Mouse (Mus musculus) kidney, adult 2 months (tissue): Measurements from ENCODE around the gene Galnt14. TPM values are rescaled to one million over a fixed set of nuclear protein-coding genes. Genes with fewer than 3 reads are reported as not detected.

ENCODE experiments used
- DNase-seq: peaks from one replicate; pipeline ENCODE4 v3.0.0; 2021
- H3K27ac ChIP-seq: fragments of 200-500 bp; 2 replicates; pipeline ENCODE4 v1.5.1; 2012; ENCODE audit warnings: low read depth, low read length, control low read depth, inconsistent platforms; ENCODE audit not compliant: insufficient read depth
- H3K27me3 ChIP-seq: fragments of 200-500 bp; replicated peaks from 2 replicates; pipeline ENCODE4 v1.6.1; 2012; ENCODE audit warnings: mild to moderate bottlenecking, moderate library complexity, low read length, inconsistent platforms; ENCODE audit not compliant: control insufficient read depth, insufficient read depth
- H3K36me3 ChIP-seq: fragments of 200-500 bp; 2 replicates; pipeline ENCODE4 v1.6.1; 2012; ENCODE audit warnings: mild to moderate bottlenecking, moderate library complexity, low read length, inconsistent platforms; ENCODE audit not compliant: control insufficient read depth, insufficient read depth
- H3K4me1 ChIP-seq: fragments of 200-500 bp; 2 replicates; pipeline ENCODE4 v1.6.1; 2011; ENCODE audit warnings: low read length; ENCODE audit not compliant: control insufficient read depth, insufficient read depth
- H3K4me3 ChIP-seq: fragments of 200-500 bp; 2 replicates; pipeline ENCODE4 v1.5.1; 2011; ENCODE audit warnings: mild to moderate bottlenecking, low read depth, low read length, control low read depth; ENCODE audit not compliant: insufficient read depth
- CTCF ChIP-seq: fragments of 200-500 bp; conservative IDR thresholded peaks from 2 replicates; pipeline ENCODE4 v1.5.1; 2011; ENCODE audit warnings: low read depth, mild to moderate bottlenecking, control low read depth, low read length, moderate library complexity, mixed read lengths; ENCODE audit not compliant: insufficient read depth, insufficient read length
- POLR2A ChIP-seq: fragments of 200-500 bp; IDR thresholded peaks from one replicate; pipeline ENCODE4 v1.6.1; 2011; ENCODE audit warnings: low read depth, low read length, control low read depth
- WGBS: fragments of 180-500 bp; shearing (Covaris S2); methylation state at CpG from one replicate; pipeline ENCODE4 v1.1.7; 2018; 5-methylcytosine and 5-hydroxymethylcytosine counted together
- polyA plus RNA-seq: library from polyadenylated mRNA; depleted of rRNA; stranded (reverse); fragments of >200 nt; gene quantifications from 2 replicates; pipeline ENCODE4 v1.2.3, GENCODE M21; 2012

Galnt14 gene
- polyA plus RNA-seq, 1 experiment, result 43.7 TPM

GRCm38 (mm10) chr17:73602552-73603478 is 107.4 kb downstream of the Galnt14 start:
- H3K4me1 ChIP-seq, result peaks cover 13% of the 10 kb centered on the region
- DNase-seq, result peak; percentile 87
- no peak overlapping the region for H3K4me3 ChIP-seq
- 32% methylated on average over 5 of the region's 5 CpGs for WGBS
- H3K27me3 ChIP-seq, result no peaks in the 10 kb centered on the region
- peak overlapping the region; percentile 86 for H3K27ac ChIP-seq
- no peaks in the 10 kb centered on the region; the same call in 1 of the 2 replicates for H3K36me3 ChIP-seq
- TF ChIP-seq POLR2A (no peak), CTCF (no peak; the same call in 1 of the 2 replicates)

GRCm38 (mm10) chr17:73599923-73600322 is 110.3 kb downstream of the Galnt14 start:
- Histone ChIP-seq H3K27ac (no peak overlapping the region), H3K4me1 (peaks cover 13% of the 10 kb centered on the region), H3K27me3 (no peaks in the 10 kb centered on the region), H3K4me3 (no peak overlapping the region), H3K36me3 (no peaks in the 10 kb centered on the region)
- DNase-seq, result no peak
- WGBS, result 84% methylated on average over 6 of the region's 6 CpGs
- TF ChIP-seq POLR2A (no peak), CTCF (no peak)

GRCm38 (mm10) chr17:73592081-73592480 is 118.2 kb downstream of the Galnt14 start:
- no peak overlapping the region for H3K4me3 ChIP-seq
- no peaks in the 10 kb centered on the region for H3K36me3 ChIP-seq
- no peaks in the 10 kb centered on the region; the same call in 1 of the 2 replicates for H3K4me1 ChIP-seq
- WGBS, result 57% methylated on average over 2 of the region's 2 CpGs
- peak; percentile 72 for DNase-seq
- no peak for TF ChIP-seq POLR2A
- no peak overlapping the region for H3K27ac ChIP-seq
- H3K27me3 ChIP-seq, result no peaks in the 10 kb centered on the region

DNA sequence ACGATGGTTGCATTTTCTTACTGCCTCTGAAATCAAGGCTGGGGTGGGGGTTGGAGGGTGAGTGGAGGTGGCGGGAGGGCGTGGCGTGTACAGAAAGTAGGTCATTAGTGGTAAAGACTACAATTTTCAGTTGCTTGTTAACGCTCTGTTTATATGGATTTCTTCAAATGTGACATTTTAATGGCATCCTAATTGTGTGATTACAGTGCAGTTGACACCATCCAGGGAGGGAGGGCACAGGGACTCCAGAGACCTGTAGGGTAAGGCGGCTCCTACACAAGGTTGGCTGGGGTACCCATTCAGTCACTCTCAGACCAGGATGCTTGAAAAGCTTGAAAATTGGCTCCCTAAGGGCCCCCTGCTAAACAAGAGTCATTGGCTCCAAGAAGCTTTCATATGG is 122.7 kb downstream of the Galnt14 start:
- Histone ChIP-seq H3K36me3 (no peaks in the 10 kb centered on the region), H3K27ac (no peak overlapping the region), H3K27me3 (no peaks in the 10 kb centered on the region), H3K4me1 (peaks cover 6% of the 10 kb centered on the region; the same call in 1 of the 2 replicates), H3K4me3 (no peak overlapping the region)
- WGBS, result 46% methylated on average over 6 of the region's 6 CpGs
- no peak for DNase-seq
- TF ChIP-seq POLR2A (no peak), CTCF (no peak)

DNA sequence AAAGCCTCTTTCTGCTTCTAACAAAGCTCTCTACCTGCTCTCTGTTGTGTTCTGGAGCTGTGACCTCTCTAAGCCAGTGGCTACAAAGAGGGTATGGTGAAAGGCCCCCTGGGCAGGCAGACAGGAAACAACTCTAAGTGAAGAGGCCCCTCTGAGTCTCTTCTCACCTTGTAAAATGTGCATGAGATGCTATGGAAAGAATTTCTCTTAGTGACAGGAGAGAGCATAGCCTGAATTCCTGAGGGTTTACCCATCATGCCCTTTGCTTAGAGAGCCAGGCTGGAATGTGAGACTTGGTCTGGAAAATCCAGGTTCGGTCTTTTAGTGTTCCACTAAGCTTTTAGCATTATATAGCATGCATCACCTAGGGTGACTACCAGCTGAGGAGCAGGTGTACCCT is 136.1 kb downstream of the Galnt14 start:
- no peak for TF ChIP-seq POLR2A
- TF ChIP-seq CTCF, result no peak
- WGBS, result 32% methylated on average over 1 of the region's 1 CpGs
- Histone ChIP-seq H3K36me3 (no peaks in the 10 kb centered on the region), H3K4me3 (no peak overlapping the region), H3K27ac (no peak overlapping the region), H3K27me3 (no peaks in the 10 kb centered on the region), H3K4me1 (peaks cover 4% of the 10 kb centered on the region; the same call in 1 of the 2 replicates)
- DNase-seq, result no peak

DNA sequence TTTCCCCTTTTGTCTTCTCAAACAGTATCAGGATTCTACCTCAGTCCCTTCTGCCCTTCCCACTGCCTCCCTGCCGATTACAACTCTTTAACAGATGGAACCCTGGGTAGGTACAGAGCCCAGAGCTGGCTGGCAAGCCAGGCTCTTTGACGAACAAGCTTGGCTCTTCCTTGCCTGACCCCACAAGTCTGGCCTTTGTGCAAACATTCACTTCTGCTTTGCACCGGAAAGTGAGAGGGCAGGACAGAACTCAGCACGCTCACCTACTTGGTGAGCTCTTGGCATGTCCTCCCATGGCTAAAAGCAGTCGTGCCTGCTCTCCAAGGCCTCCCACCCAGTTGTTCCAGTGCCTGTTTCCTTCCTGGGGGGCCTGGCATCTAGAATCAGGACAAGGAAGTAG is 137.4 kb downstream of the Galnt14 start:
- WGBS, result 40% methylated on average over 5 of the region's 5 CpGs
- Histone ChIP-seq H3K4me3 (no peak overlapping the region), H3K27ac (no peak overlapping the region), H3K4me1 (peaks cover 4% of the 10 kb centered on the region; the same call in 1 of the 2 replicates), H3K27me3 (no peaks in the 10 kb centered on the region), H3K36me3 (no peaks in the 10 kb centered on the region)
- TF ChIP-seq POLR2A, result no peak
- no peak for TF ChIP-seq CTCF
- DNase-seq, result peak; percentile 15

DNA sequence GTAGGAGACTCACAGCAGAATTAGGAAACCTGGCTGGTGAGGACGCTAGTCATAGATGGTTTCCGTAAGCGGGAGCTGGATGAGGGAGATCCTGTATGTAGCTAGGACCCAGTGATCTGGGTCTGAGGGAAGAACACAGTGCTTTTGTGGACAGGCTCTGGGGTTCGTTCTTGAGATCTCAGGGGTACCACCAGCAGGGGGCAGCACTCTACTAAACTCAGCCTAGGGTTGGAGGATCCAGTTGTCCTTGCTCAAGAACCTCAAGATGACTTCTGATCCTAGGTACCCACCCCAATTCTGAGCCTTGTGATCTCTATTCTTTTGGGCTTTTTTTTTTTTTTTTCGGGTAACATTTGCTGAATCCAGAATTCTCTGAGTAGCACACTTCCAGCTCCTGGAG is 137.8 kb downstream of the Galnt14 start:
- no peak for TF ChIP-seq POLR2A
- TF ChIP-seq CTCF, result peak; percentile 68
- WGBS, result 74% methylated on average over 5 of the region's 5 CpGs
- DNase-seq, result peak; percentile 80

More for the DNA sequence above, 137.8 kb downstream of the Galnt14 start:
- H3K4me1 ChIP-seq, result peaks cover 4% of the 10 kb centered on the region; the same call in 1 of the 2 replicates
- H3K4me3 ChIP-seq, result no peak overlapping the region
- H3K36me3 ChIP-seq, result no peaks in the 10 kb centered on the region
- no peaks in the 10 kb centered on the region for H3K27me3 ChIP-seq
- H3K27ac ChIP-seq, result no peak overlapping the region
